Mouse (Mus musculus) heart, embryonic 10.5 days (tissue): ENCODE measurements around the gene Wwox. TPM values are rescaled to one million over a fixed set of nuclear protein-coding genes. Genes with fewer than 3 reads are reported as not detected.

Source experiments
- DNase-seq: peaks from one replicate; pipeline ENCODE4 v3.0.0-alpha.2; 2017; ENCODE audit warnings: low spot score
- H3K27ac ChIP-seq: fragments of 300-500 bp; sonication (generic); 2 replicates; pipeline ENCODE4 v1.5.1; 2016; ENCODE audit warnings: mild to moderate bottlenecking
- H3K27me3 ChIP-seq: fragments of 300-500 bp; sonication (generic); 2 replicates; pipeline ENCODE4 v1.6.1; 2016; ENCODE audit warnings: mild to moderate bottlenecking; ENCODE audit not compliant: poor library complexity, insufficient read depth, severe bottlenecking
- H3K36me3 ChIP-seq: fragments of 300-500 bp; sonication (generic); 2 replicates; pipeline ENCODE4 v1.6.1; 2016; ENCODE audit warnings: mild to moderate bottlenecking, moderate library complexity
- H3K4me1 ChIP-seq: fragments of 300-500 bp; sonication (generic); 2 replicates; pipeline ENCODE4 v1.6.1; 2016; ENCODE audit warnings: mild to moderate bottlenecking
- H3K4me3 ChIP-seq: fragments of 300-500 bp; sonication (generic); 2 replicates; pipeline ENCODE4 v1.5.1; 2016; ENCODE audit warnings: mild to moderate bottlenecking, moderate library complexity
- H3K9me3 ChIP-seq: fragments of 300-500 bp; sonication (generic); 2 replicates; pipeline ENCODE4 v1.6.1; 2016; ENCODE audit warnings: mild to moderate bottlenecking, moderate library complexity
- WGBS: fragments of 180-500 bp; shearing (Covaris S2); methylation state at CpG from one replicate; pipeline ENCODE4 v1.1.7; 2016; 5-methylcytosine and 5-hydroxymethylcytosine counted together
- polyA plus RNA-seq: library from polyadenylated mRNA; unstranded; fragments of >200 nt; fragmentation: Nextera tagmentation; extraction: Ambion mirVana; gene quantifications from 2 replicates; pipeline ENCODE4 v1.2.1, GENCODE M21; 2016

Gene Wwox
- polyA plus RNA-seq, 1 experiment from 2014 or later: 9.8 TPM

DNA sequence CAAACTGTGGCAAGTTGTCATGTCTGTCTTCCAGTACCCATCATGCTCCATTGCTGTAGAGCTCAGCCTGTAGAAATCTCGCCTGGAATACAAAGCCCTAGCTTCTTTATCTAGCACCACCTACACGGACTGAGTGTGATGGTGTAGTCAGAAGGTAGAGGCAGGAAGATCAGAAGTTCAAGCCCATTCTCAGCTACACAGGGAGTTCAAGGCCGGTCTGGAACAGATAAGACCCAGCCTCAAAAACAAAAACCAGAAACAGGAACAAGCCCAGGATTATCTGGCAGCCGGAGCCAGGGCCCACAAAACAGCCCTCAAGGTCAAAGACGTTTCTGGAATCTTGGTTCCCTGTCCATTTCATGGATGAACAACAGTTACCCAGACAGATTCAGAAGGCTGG is 629.3 kb downstream of the Wwox start:
- no peak for DNase-seq
- Histone ChIP-seq H3K9me3 (no peaks in the 10 kb centered on the region), H3K27ac (peak overlapping the region; percentile 29; the same call in 1 of the 2 replicates), H3K4me1 (peaks cover 9% of the 10 kb centered on the region; the same call in 1 of the 2 replicates), H3K4me3 (no peak overlapping the region), H3K36me3 (no peaks in the 10 kb centered on the region), H3K27me3 (0 out of 2 replicates have a peak, but pooled peaks cover 6% of the 10 kb centered on the region)
- 42% methylated on average over 5 of the region's 5 CpGs for WGBS

DNA sequence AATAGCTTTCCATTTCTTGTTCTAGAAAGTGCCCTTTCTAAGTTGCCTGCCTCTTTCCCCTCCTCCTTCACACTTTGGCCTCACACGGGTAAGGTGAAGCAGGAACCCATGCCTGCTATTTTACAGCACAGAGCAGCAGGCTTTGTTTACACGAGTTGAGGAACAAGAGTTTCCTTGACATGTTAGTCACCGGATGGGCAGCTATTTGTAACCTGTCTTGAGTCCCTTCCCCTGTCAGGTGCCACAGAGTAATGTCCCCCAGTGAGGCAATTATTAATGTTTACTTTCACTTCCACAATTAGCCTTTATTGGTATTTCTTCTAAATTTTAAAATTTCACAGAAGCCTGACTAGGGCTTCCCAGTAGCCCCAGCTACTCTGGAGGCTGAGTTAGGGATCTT is 630.8 kb downstream of the Wwox start:
- 28% methylated on average over 3 of the region's 3 CpGs for WGBS
- Histone ChIP-seq H3K9me3 (no peaks in the 10 kb centered on the region), H3K27me3 (0 out of 2 replicates have a peak, but pooled peaks cover 6% of the 10 kb centered on the region), H3K4me1 (peaks cover 9% of the 10 kb centered on the region; the same call in 1 of the 2 replicates), H3K4me3 (no peak overlapping the region), H3K27ac (no peak overlapping the region), H3K36me3 (no peaks in the 10 kb centered on the region)
- no peak for DNase-seq

DNA sequence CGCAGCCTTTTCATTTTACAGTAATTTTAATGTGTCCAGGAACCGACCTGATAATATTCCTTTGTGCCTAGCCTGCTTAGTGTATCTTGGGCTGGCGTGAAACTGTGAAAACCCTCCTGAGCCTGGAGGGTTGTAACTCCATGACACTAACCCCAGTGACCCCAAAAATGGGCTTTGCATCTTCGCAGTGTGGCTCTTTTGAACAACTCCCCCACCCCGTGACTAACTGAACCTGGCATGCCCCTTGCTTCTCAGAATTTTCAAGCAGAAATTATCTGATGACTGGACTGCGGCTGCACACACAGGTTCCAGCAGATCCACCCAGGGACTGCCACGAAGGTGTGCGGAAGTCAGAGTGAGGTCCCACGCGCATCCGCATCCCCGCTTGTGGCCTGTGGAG is 631.8 kb downstream of the Wwox start:
- no peaks in the 10 kb centered on the region for H3K27me3 ChIP-seq
- no peak overlapping the region for H3K27ac ChIP-seq

DNA sequence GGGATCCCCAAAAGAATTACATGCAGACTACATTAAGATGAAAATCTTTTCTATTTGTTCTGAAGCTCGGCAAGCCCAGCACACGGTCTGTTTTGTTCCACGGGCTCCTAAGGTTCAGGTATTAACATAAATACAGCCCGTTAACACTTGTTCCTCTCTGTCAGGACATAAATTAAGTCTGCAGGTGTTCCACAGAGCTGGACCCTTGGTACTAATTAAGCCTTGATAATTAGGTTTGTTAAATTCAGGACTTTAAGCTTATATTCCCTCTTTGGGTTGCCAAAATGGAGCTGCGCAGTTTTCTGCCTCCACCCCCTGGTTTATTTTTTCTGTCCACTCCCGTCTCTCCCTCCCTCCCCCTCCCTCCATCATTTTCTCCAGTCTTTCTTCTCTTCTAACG is 638.8 kb downstream of the Wwox start:
- H3K4me1 ChIP-seq: no peaks in the 10 kb centered on the region
- no peak overlapping the region for H3K4me3 ChIP-seq
- H3K27me3 ChIP-seq: no peaks in the 10 kb centered on the region; the same call in 1 of the 2 replicates
- H3K9me3 ChIP-seq: no peaks in the 10 kb centered on the region
- 86% methylated on average over 7 of the region's 7 CpGs for WGBS
- no peaks in the 10 kb centered on the region for H3K36me3 ChIP-seq
- H3K27ac ChIP-seq: no peak overlapping the region
- no peak for DNase-seq

More for the DNA sequence above, 631.8 kb downstream of the Wwox start:
- no peak for DNase-seq
- Histone ChIP-seq H3K4me3 (no peak overlapping the region), H3K9me3 (no peaks in the 10 kb centered on the region), H3K36me3 (no peaks in the 10 kb centered on the region), H3K4me1 (peaks cover 6% of the 10 kb centered on the region; the same call in 1 of the 2 replicates)
- WGBS: 91% methylated on average over 12 of the region's 12 CpGs

GRCm38 (mm10) chr8:115081302-115082207 is 642.1 kb downstream of the Wwox start:
- Histone ChIP-seq H3K36me3 (no peaks in the 10 kb centered on the region), H3K27ac (no peak overlapping the region), H3K4me3 (no peak overlapping the region), H3K9me3 (no peaks in the 10 kb centered on the region), H3K27me3 (no peaks in the 10 kb centered on the region; the same call in none of the 2 replicates), H3K4me1 (no peaks in the 10 kb centered on the region)
- DNase-seq: no peak
- 81% methylated on average over 7 of the region's 7 CpGs for WGBS

- Histone ChIP-seq H3K9me3 (0 out of 2 replicates have a peak, but pooled peaks cover 6% of the 10 kb centered on the region), H3K27ac (no peak overlapping the region), H3K4me1 (peaks cover 10% of the 10 kb centered on the region), H3K4me3 (no peak overlapping the region), H3K36me3 (no peaks in the 10 kb centered on the region), H3K27me3 (no peaks in the 10 kb centered on the region; the same call in 1 of the 2 replicates)
- DNase-seq: no peak
Observed at GRCm38 (mm10) chr8:115088162-115088561, 648.7 kb downstream of the Wwox start.

DNA sequence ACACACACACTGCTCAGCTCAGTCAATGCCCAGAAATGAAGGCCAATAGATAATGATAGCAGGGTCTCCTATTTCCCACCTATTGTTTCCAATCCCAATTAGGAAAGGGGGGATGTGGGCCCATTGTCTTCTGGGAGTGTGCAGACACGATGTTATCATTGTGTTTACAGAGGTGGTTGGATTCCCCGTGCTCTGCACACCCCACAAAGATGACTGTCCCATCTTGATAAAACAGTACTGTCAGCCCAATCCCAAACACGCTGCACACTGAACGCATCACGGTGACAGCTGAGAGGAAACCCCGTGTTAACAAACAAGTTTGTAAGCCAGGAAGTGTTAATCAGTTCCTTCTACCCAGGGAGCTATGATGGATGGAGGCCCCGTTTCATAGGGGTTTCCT is 650.3 kb downstream of the Wwox start:
- no peak for DNase-seq
- Histone ChIP-seq H3K4me1 (peaks cover 10% of the 10 kb centered on the region), H3K9me3 (0 out of 2 replicates have a peak, but pooled peaks cover 6% of the 10 kb centered on the region), H3K27me3 (peaks cover 5% of the 10 kb centered on the region; the same call in 1 of the 2 replicates), H3K27ac (no peak overlapping the region), H3K36me3 (no peaks in the 10 kb centered on the region), H3K4me3 (no peak overlapping the region)
- 34% methylated on average over 7 of the region's 7 CpGs for WGBS

DNA sequence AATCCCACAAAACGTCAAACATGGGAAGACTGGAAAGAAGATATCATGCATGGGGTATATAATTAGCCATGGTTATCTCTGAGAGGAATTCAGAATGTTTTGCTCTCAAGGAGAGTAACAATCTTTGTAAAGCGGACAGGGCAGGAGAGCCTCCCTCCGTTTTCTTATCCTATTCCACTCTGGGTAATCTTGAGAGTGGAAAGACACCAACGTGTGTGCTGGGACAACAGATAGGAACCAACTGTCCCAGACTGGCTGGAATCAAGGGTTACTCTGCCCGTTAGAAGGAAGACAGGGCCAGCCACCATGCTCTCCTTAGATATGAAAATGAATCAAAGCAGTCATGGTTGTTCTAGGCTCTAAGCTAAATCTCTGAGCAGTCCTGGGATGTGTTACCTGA is 650.7 kb downstream of the Wwox start:
- Histone ChIP-seq H3K27me3 (peaks cover 5% of the 10 kb centered on the region; the same call in 1 of the 2 replicates), H3K36me3 (no peaks in the 10 kb centered on the region), H3K4me1 (peaks cover 10% of the 10 kb centered on the region), H3K4me3 (no peak overlapping the region), H3K9me3 (0 out of 2 replicates have a peak, but pooled peaks cover 6% of the 10 kb centered on the region), H3K27ac (no peak overlapping the region)
- WGBS: 23% methylated on average over 5 of the region's 5 CpGs
- no peak for DNase-seq

GRCm38 (mm10) chr8:115095548-115095947 is 656.1 kb downstream of the Wwox start:
- H3K36me3 ChIP-seq: no peaks in the 10 kb centered on the region
- 85% methylated on average over 4 of the region's 4 CpGs for WGBS
- DNase-seq: no peak
- no peak overlapping the region for H3K27ac ChIP-seq
- H3K9me3 ChIP-seq: no peaks in the 10 kb centered on the region
- peaks cover 7% of the 10 kb centered on the region for H3K4me1 ChIP-seq
- H3K4me3 ChIP-seq: no peak overlapping the region
- H3K27me3 ChIP-seq: peaks cover 5% of the 10 kb centered on the region; the same call in 1 of the 2 replicates

DNA sequence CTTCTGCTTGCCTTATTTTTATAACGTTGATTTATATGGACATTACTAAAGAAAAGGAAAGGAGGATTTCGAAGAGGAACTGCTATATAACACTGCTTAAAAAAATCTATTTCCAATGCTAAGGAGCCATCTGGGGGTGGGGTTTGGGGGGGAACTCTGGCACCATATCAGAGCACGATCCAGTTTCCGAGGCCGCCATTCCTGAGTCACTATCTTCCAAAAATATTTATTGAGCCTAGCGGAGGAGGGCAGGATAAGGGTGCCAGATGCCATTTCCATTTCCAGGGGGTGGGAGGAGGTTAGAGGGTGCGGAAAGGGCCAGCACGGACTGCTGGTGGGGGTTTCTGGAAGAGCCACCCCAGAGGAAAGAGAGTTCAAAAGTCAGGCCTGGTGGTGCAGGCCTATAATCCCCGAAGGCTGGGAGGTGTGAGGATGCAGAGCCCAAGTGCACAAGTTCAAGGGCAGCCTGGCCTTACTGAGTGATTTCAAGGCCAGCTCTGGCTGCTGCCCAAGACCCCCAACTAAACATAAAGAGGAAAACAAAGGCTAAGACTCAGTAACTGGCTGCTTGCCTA is 658.6 kb downstream of the Wwox start:
- no peaks in the 10 kb centered on the region for H3K9me3 ChIP-seq
- DNase-seq: no peak
- H3K27ac ChIP-seq: no peak overlapping the region
- H3K4me1 ChIP-seq: peaks cover 10% of the 10 kb centered on the region
- 61% methylated on average over 9 of the region's 9 CpGs for WGBS
- peaks cover 5% of the 10 kb centered on the region; the same call in 1 of the 2 replicates for H3K27me3 ChIP-seq
- no peaks in the 10 kb centered on the region for H3K36me3 ChIP-seq
- H3K4me3 ChIP-seq: no peak overlapping the region

- Histone ChIP-seq H3K36me3 (no peaks in the 10 kb centered on the region), H3K4me3 (no peak overlapping the region), H3K27ac (no peak overlapping the region), H3K4me1 (peaks cover 9% of the 10 kb centered on the region; the same call in 1 of the 2 replicates), H3K9me3 (no peaks in the 10 kb centered on the region), H3K27me3 (no peaks in the 10 kb centered on the region)
- 71% methylated on average over 3 of the region's 3 CpGs for WGBS
- no peak for DNase-seq
Observed at GRCm38 (mm10) chr8:115109309-115109708, 669.9 kb downstream of the Wwox start.

DNA sequence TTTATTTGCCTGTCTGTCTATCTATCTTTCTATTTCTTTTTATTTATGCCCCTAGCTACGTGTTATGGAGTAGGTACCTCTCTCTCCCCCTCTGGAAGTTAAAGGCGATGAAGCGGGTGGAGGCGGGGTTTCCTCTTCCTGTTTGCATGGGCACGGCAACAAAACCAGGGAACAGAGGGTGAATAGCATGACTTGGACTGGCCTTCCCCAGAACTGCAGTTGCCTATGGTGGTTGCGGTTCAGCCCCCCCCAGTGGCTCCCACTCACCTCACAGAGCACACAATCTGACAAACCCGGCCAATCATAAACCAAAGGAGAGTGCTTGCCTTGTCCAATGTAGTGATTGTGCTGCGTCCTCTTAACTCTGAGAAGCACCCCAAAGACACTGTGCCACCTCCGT is 671.0 kb downstream of the Wwox start:
- Histone ChIP-seq H3K27ac (no peak overlapping the region; the same call in 1 of the 2 replicates), H3K4me3 (no peak overlapping the region), H3K27me3 (no peaks in the 10 kb centered on the region), H3K9me3 (no peaks in the 10 kb centered on the region), H3K36me3 (no peaks in the 10 kb centered on the region), H3K4me1 (peaks cover 9% of the 10 kb centered on the region; the same call in 1 of the 2 replicates)
- 71% methylated on average over 9 of the region's 9 CpGs for WGBS
- no peak for DNase-seq

DNA sequence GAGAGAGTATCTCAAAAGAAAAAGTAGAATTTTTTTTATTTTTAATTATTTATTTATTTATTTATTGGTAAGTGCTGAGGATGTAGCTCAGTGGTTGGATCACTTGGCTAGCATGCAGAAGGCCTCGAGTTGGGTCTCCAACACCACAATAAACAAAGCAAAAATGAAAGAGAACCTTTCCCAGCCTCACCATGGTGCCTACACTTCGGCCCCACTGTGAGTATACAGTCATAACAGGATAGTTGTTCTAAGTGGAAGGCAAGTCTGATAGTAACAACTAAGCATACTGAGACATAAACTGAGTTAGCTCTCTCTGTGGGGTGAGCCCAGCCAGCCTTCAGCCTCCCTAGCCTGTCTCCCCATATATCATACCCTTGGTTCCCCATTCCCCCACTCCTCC is 672.6 kb downstream of the Wwox start:
- Histone ChIP-seq H3K4me3 (no peak overlapping the region), H3K9me3 (no peaks in the 10 kb centered on the region), H3K4me1 (peaks cover 9% of the 10 kb centered on the region; the same call in 1 of the 2 replicates), H3K36me3 (no peaks in the 10 kb centered on the region), H3K27ac (no peak overlapping the region), H3K27me3 (no peaks in the 10 kb centered on the region)
- WGBS: 90% methylated on average over 2 of the region's 2 CpGs
- DNase-seq: no peak
